Mouse (Mus musculus): Measurements from ENCODE around the gene Rrp36.

The Rrp36 gene

GRCm38 (mm10) chr17:46685913-46686312, 11.8 kb upstream of the Rrp36 start:
- in situ Hi-C loops (cut with MseI, MboI), result no loop called here

- in situ Hi-C loops (cut with MseI, MboI), result no loop called here
Measured at GRCm38 (mm10) chr17:46682654-46683389, 8.7 kb upstream of the Rrp36 start.

- in situ Hi-C loops (cut with MseI, MboI), result no loop called here
Measured at GRCm38 (mm10) chr17:46681466-46682118, 7.4 kb upstream of the Rrp36 start.

GRCm38 (mm10) chr17:46680760-46681373, 6.7 kb upstream of the Rrp36 start, which contains the start of gene Klhdc3:
Gene Klhdc3, minus strand, starts transcription at chr17:46680914.
- in situ Hi-C loops (cut with MseI, MboI), result no loop called here

GRCm38 (mm10) chr17:46679843-46680759, 5.9 kb upstream of the Rrp36 start:
- in situ Hi-C loops (cut with MseI, MboI), result no loop called here

- in situ Hi-C loops (cut with MseI, MboI), result no loop called here
Measured at GRCm38 (mm10) chr17:46678911-46679310, 4.8 kb upstream of the Rrp36 start.

- in situ Hi-C loops (cut with MseI, MboI), result no loop called here
Measured at GRCm38 (mm10) chr17:46678416-46678815, 4.3 kb upstream of the Rrp36 start, which contains the start of gene Mea1. Gene Mea1, plus strand, starts transcription at chr17:46678793.

- in situ Hi-C loops (cut with MseI, MboI), result no loop called here
Measured at GRCm38 (mm10) chr17:46674530-46675283, 555 bp upstream of the Rrp36 start.

- in situ Hi-C loops (cut with MseI, MboI), result no loop called here
Measured at GRCm38 (mm10) chr17:46669911-46670310, 4.2 kb downstream of the Rrp36 start.

GRCm38 (mm10) chr17:46667712-46668111, 6.4 kb downstream of the Rrp36 start:
- in situ Hi-C loops (cut with MseI, MboI), result no loop called here

GRCm38 (mm10) chr17:46662730-46663129, 11.4 kb downstream of the Rrp36 start:
- in situ Hi-C loops (cut with MseI, MboI), result no loop called here

GRCm38 (mm10) chr17:46661981-46662380, 12.2 kb downstream of the Rrp36 start:
- in situ Hi-C loops (cut with MseI, MboI), result no loop called here

GRCm38 (mm10) chr17:46661351-46661750, 12.8 kb downstream of the Rrp36 start:
- in situ Hi-C loops (cut with MseI, MboI), result no loop called here

- in situ Hi-C loops (cut with MseI, MboI), result no loop called here
Measured at GRCm38 (mm10) chr17:46656054-46656453, 18.1 kb downstream of the Rrp36 start.

GRCm38 (mm10) chr17:46651755-46652547, 22.2 kb downstream of the Rrp36 start:
- in situ Hi-C loops (cut with MseI, MboI), result no loop called here

GRCm38 (mm10) chr17:46651292-46651691, 22.9 kb downstream of the Rrp36 start:
- in situ Hi-C loops (cut with MseI, MboI), result no loop called here

- in situ Hi-C loops (cut with MseI, MboI), result no loop called here
Measured at GRCm38 (mm10) chr17:46650232-46651031, 23.7 kb downstream of the Rrp36 start, which contains the start of gene Cul7. Gene Cul7, plus strand, starts transcription at chr17:46650337.

GRCm38 (mm10) chr17:46649811-46650210, 24.3 kb downstream of the Rrp36 start:
- in situ Hi-C loops (cut with MseI, MboI), result no loop called here

GRCm38 (mm10) chr17:46648436-46648835, 25.7 kb downstream of the Rrp36 start:
- in situ Hi-C loops (cut with MseI, MboI), result no loop called here

All from mouse trophoblast stem cell (cell line).